Mouse (Mus musculus): ENCODE measurements around the gene Commd2. TPM values are rescaled to one million over a fixed set of nuclear protein-coding genes. Genes with fewer than 3 reads are reported as not detected.

Gene Commd2
- total RNA-seq, 1 experiment from 2014 or later = 22.0 TPM

DNA sequence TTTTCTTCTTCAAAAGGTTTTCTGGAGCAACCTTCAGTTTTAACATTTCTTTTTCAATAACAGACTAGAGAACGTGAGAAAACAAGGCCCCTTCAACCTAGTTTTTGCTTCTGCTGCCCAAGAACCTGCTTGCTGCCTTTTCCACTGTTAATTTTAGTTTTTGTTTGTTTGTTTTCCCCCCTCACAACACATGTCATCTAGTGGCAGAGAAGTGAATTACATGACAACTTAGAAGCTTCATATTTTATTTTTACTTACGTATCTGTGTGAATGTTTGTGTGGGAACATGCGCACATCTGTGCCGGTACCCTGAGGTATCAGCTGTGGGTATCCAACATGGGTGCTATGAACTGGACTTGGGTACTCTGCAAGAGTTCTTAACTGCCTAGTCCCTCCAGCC lies 35.9 kb downstream of the Commd2 start:
- DNase-seq = no peak

DNA sequence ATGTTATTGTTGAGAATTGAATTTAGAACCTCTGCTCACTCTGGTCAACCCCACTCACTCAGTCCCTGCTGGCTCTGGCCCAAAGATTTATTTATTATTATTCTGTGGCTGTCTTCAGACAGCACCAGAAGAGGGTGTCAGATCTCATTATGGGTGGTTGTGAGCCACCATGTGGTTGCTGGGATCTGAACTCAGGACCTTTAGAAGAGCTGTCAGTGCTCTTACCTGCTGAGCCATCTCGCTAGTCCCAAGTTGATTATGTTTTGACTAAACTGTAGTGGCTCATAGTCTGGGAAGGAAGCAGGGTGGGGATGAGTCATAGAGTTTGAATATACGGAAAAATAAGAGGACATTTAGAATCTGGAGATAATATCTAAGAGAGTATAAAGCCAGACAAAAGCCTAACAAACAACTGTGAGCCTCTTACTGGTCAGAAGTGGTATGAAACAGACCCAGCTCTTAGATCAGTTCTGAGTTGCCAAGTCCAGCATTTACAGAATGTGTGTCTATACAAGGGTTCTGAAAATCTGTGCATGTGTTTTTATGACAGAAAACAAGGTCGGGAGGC lies 39.0 kb downstream of the Commd2 start:
- DNase-seq = no peak

DNA sequence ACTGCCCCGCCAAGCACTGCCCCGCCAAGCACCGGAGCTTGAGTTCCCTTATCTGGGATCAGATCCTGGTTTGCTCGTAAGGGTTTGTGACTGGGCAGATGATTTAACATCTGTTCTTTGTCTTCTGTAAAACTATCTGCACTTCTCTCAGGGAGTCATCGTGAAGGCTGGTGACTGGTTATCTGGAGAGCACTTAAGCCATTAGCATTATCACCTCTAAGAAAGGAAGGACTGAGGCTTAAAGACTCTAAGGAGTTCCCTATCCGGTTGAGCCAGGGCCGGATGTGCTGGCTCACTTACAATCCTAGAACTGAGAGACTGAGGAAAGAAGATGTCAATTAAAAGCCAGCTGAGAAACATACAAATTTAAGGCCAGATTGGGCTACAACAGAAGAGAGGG lies 39.7 kb downstream of the Commd2 start:
- DNase-seq = no peak

DNA sequence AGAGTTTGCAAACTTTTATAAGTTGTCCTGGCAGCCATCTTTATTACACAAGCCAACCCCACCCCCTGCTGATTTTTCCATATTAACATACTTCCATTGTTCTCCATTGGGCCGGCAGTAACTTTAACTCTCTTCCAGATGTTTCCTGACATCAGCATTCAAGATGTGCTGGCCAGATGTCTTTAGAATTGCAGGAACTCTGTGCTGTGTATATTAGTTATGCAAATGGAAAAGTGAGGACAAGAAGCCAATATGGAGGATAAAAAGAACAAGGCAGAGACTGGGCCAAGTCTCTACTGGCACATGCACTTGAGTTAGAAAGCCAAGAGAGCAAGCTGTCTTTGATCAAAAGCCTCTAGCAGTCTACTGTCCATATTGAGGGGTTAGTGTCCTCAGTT lies 46.9 kb downstream of the Commd2 start:
- DNase-seq = no peak

DNA sequence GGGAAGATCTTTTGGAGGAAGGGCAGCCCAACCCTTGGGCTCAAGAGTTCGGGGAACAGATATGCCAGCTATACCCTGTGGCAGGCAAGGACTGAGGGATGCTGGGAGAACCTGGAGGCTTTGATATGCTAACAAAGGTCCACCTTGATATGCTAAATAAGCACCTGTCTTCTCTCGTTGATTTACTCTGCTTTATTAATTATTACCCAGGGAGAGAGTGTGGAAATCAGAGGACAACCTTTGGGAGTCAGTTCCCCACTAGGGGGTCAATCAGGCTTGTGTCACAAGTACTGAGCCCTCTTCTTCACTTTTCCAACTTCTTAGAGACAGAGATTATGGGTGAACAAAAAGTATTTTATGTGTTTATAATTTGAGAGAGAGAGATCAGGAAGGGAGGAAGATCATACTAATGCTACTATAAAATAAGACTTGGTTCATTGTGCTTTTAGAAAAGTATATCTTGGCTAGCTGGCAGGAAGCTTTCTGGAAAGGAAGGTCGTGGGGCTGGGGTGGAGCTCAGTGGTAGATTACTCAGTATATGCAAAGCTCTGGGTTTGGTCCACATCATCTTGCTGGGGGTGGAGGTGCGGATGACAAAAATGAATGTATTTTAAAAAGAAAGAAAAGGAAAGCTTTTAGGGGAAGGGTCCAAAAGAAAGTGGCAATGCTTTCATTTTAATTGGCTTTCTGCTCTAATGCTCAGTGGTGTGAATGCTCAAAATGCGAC lies 47.5 kb downstream of the Commd2 start:
- no peak for DNase-seq

DNA sequence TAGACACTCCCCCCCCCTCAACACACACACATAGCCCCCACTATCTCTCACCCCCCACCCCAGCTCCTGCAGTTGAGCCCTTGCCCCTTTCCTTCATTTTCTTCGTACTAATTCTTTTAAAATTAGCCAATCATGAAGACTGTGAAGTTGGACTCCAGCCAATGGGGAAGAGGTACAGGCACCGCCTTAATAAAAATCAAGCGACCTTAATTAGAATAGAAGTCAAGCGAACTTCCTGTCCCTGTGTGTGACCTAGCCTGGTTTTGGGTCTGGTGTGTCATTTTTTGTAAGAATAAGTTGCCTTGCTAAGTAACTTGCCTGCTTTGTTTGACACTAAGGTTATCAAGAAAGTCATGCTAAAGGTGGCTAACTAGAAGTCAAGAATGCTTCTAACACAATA lies 48.9 kb downstream of the Commd2 start:
- no peak for DNase-seq

DNA sequence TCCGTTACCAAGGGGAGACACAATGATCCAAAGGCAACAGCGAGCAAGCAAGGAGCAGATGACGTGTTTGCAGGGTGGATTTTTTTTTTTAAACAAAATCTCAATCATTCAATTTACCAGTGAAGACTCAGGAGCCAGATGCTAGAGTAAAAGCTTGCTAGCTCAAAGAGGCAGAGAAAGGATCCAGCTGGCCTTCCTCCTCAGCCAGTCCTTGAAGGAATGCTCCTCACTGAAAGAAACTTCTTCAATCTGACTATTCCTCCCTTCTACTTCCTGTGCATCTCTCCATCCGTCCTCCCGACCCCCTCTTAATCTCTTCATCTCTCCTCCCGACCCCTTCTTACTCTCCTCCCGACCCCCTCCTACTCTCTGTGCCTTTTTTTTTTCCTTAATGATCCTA lies 54.9 kb downstream of the Commd2 start:
- DNase-seq = no peak

DNA sequence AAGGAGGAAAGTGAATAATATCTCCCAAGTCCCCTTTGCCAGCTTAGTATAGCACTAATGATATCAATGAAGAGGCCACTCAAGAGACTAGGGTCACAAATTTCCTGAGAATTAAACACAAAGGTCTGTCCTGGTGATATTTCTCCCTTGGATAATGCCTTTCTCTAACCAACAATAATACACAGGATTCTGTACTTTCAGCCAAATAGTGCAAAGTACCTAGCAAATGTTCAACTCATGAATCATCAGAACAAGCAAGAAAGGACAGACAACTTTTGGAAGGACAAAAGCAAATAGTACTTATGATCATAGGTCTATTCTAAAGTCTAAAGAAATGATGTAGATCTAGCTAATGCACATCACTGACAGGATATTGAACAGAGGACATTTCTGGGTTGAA lies 56.0 kb downstream of the Commd2 start:
- DNase-seq = no peak

Small RNAs within 50 kb of the gene (microRNA-seq; reads per million reads assigned to microRNA genes)
- gene Mir6377 = 0 reads per million in 2 experiments

Other genes starting within 250 kb of the Commd2 start
- 3.0 and 12.5 TPM in 2 replicates for gene Tm4sf4, start 226.4 kb downstream of the Commd2 start, total RNA-seq (2021)
- gene Wwtr1, start 75.8 kb downstream of the Commd2 start, total RNA-seq (2021) = 46.8 and 50.8 TPM in 2 replicates
- not detected in 2 replicates for gene Ankub1, start 41.1 kb upstream of the Commd2 start, total RNA-seq (2021)
- 61.9 and 68.1 TPM in 2 replicates for gene Rnf13, start 84.3 kb upstream of the Commd2 start, total RNA-seq (2021)
- 36.3 and 45.1 TPM in 2 replicates for gene Pfn2, start 196.4 kb upstream of the Commd2 start, total RNA-seq (2021)

All from adrenal gland, postnatal 14 days (tissue).